Mouse (Mus musculus) CH12.LX (cell line): ENCODE measurements around the gene Ralb.

Source experiments
- CTCF ChIP-seq, 2 experiments: IDR thresholded peaks in 1 of 2; conservative IDR thresholded peaks in 1 of 2; 2 replicates each; pipeline ENCODE4 v1.5.1; 2011 to 2012; ENCODE audit warnings: low read depth in 2 of 2, low read length in 2 of 2, improper control_type of control experiment in 1 of 2, inconsistent platforms in 1 of 2, mild to moderate bottlenecking in 1 of 2, moderate library complexity in 1 of 2
- EP300 ChIP-seq: IDR thresholded peaks from 2 replicates; pipeline ENCODE4 v1.6.1; 2011; ENCODE audit warnings: low read length, improper control_type of control experiment
- KAT2A ChIP-seq: IDR thresholded peaks from 2 replicates; pipeline ENCODE4 v1.6.1; 2012; ENCODE audit warnings: low read length, improper control_type of control experiment, inconsistent platforms; ENCODE audit not compliant: insufficient replicate concordance
- MAX ChIP-seq: IDR thresholded peaks from 2 replicates; pipeline ENCODE4 v1.6.1; 2011; ENCODE audit warnings: low read length, improper control_type of control experiment
- MEF2A ChIP-seq: IDR thresholded peaks from 2 replicates; pipeline ENCODE4 v1.6.1; 2014; ENCODE audit warnings: low read depth, mild to moderate bottlenecking, inconsistent platforms, low read length, improper control_type of control experiment, borderline replicate concordance
- MYC ChIP-seq: IDR thresholded peaks from 2 replicates; pipeline ENCODE4 v1.6.1; 2011; ENCODE audit warnings: low read depth, mild to moderate bottlenecking, improper control_type of control experiment, low read length
- POLR2A ChIP-seq: IDR thresholded peaks from 2 replicates; pipeline ENCODE4 v1.6.1; 2011; ENCODE audit warnings: low read depth, mild to moderate bottlenecking, improper control_type of control experiment, low read length
- RCOR1 ChIP-seq: conservative IDR thresholded peaks from 2 replicates; pipeline ENCODE4 v1.6.1; 2012; ENCODE audit warnings: low read depth, mild to moderate bottlenecking, inconsistent platforms, low read length, improper control_type of control experiment
- TCF12 ChIP-seq: IDR thresholded peaks from 2 replicates; pipeline ENCODE4 v1.6.1; 2014; ENCODE audit warnings: low read depth, mild to moderate bottlenecking, inconsistent platforms, low read length, improper control_type of control experiment
- USF1 ChIP-seq: IDR thresholded peaks from 2 replicates; pipeline ENCODE4 v1.6.1; 2014; ENCODE audit warnings: low read depth, mild to moderate bottlenecking, inconsistent platforms, low read length, improper control_type of control experiment
- ZKSCAN1 ChIP-seq: IDR thresholded peaks from 2 replicates; pipeline ENCODE4 v1.6.1; 2012; ENCODE audit warnings: low read depth, inconsistent platforms, low read length, improper control_type of control experiment, borderline replicate concordance

- TF ChIP-seq CTCF (conservative IDR thresholded peaks at IDR 0.05 in 1 of 2, IDR thresholded peaks at IDR 0.05 in 1 of 2; ENCODE audit: low read depth in 2 of 2, low read length in 2 of 2) = no peak
- TF ChIP-seq POLR2A = no peak
- no peak for TF ChIP-seq RCOR1
- no peak for TF ChIP-seq MEF2A
- TF ChIP-seq KAT2A = no peak
- TF ChIP-seq MAX = no peak
- no peak for TF ChIP-seq ZKSCAN1
- TF ChIP-seq EP300 = no peak
- TF ChIP-seq TCF12 = no peak
- no peak for TF ChIP-seq USF1
- no peak for TF ChIP-seq MYC
Observed at GRCm38 (mm10) chr1:119471793-119472396, 32.7 kb downstream of the Ralb start.
